Mouse (Mus musculus) E14TG2a.4 (cell line): Measurements from ENCODE around the gene Rab11fip3.

Experiments
- CTCF ChIP-seq: conservative IDR thresholded peaks from 2 replicates; pipeline ENCODE4 v1.5.1; 2014; ENCODE audit warnings: low read length
- NANOG ChIP-seq: IDR thresholded peaks from 2 replicates; pipeline ENCODE4 v1.6.1; 2014; ENCODE audit warnings: borderline replicate concordance, low read length, mixed read lengths
- POU5F1 ChIP-seq: IDR thresholded peaks from 2 replicates; pipeline ENCODE4 v1.6.1; 2014; ENCODE audit warnings: low read length, borderline replicate concordance

- TF ChIP-seq CTCF, result no peak
- TF ChIP-seq NANOG, result no peak
- no peak for TF ChIP-seq POU5F1
These were observed 11.4 kb downstream of the Rab11fip3 start for GRCm38 (mm10) chr17:26057787-26058567.
